Mouse (Mus musculus): ENCODE measurements at regions not wholly inside any gene's neighbourhood (a gene's known extent, or its start where the extent isn't known, plus 50 kb on each side); places are given as distances from the start of the nearest gene placed in this dataset.
A peak's percentile ranks its signal among the peaks of the same experiment; 100 is the strongest.

GRCm38 (mm10) chr2:173454741-173455140 is 67.6 kb upstream of the 1700021F07Rik start:
- no peak for DNase-seq (ENCODE audit: low read depth)

- peak; percentile 80 for DNase-seq (ENCODE audit: low read depth)
These were observed 67.2 kb upstream of the 1700021F07Rik start for GRCm38 (mm10) chr2:173455216-173455615.

- peak; percentile 64 for DNase-seq (ENCODE audit: low read depth)
These were observed 66.3 kb upstream of the 1700021F07Rik start for GRCm38 (mm10) chr2:173456083-173456482.

GRCm38 (mm10) chr2:173456924-173457623 is 65.3 kb upstream of the 1700021F07Rik start:
- DNase-seq (ENCODE audit: low read depth), result no peak

- DNase-seq (ENCODE audit: low read depth), result no peak
These were observed 64.6 kb upstream of the 1700021F07Rik start for GRCm38 (mm10) chr2:173457624-173458320.

- DNase-seq (ENCODE audit: low read depth), result no peak
These were observed 63.5 kb upstream of the 1700021F07Rik start for GRCm38 (mm10) chr2:173458861-173459260.

GRCm38 (mm10) chr2:173463313-173463712 is 59.1 kb upstream of the 1700021F07Rik start:
- no peak for DNase-seq (ENCODE audit: low read depth)

- DNase-seq (ENCODE audit: low read depth), result no peak
These were observed 57.8 kb upstream of the 1700021F07Rik start for GRCm38 (mm10) chr2:173464562-173464961.

GRCm38 (mm10) chr2:173465006-173465620 is 57.3 kb upstream of the 1700021F07Rik start:
- no peak for DNase-seq (ENCODE audit: low read depth)

GRCm38 (mm10) chr2:173468136-173468535 is 54.2 kb upstream of the 1700021F07Rik start:
- DNase-seq (ENCODE audit: low read depth), result no peak

- peak; percentile 90 for DNase-seq (ENCODE audit: low read depth)
These were observed 52.6 kb upstream of the 1700021F07Rik start for GRCm38 (mm10) chr2:173469756-173470155.

All from naive thymus-derived CD4-positive, alpha-beta T cell, adult 2 months (primary cell).